In the genomic region with DNA sequence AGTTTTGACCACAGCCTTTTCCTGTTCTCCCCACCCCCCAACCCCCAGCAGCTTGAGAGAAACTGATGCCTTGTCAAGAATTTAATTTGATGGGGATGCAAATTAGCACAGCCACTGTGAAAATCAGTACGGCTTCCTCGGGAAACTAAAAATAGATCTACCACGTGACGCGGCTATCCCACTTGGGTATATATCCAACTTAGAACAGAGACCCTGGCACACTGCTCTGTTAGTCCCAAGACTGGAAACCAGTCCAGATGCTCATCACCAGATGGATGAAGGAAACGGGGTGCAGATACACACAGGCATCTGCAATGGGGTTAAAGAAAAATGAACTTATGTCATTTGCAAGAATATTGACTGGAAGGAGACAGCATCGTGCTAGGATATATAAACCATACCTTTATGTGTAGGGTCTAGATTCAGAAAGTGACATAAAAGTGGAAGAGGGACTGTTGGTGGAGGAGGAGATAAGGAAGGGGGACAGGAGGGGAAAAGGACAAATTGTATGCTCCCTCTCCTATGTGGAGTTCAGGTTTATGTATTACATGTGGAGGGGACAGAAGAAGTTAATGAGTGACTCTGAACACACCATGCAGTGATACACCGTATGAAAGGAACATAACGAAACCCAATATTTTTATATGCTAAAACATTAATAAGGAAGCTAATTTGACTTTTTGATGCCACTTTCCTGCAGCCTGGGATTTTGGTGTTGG, we compare ENCODE assay signal across 12 mouse cellular contexts. TPM values are rescaled to one million over a fixed set of nuclear protein-coding genes. Genes with fewer than 3 reads are reported as not detected.
A peak's percentile ranks its signal among the peaks of the same experiment; 100 is the strongest.
DNase-seq lines count a peak whose midpoint lies in the region; ATAC-seq and TF ChIP-seq lines count a peak whose summit lies in the region.
"Had no signal": no experiment of that assay in that cellular context is flagged by ENCODE, and none has a peak within 500 bp of the region (broad histone marks: within the 10 kb centered on the region; RNA-seq: fewer than 3 reads in every experiment).

No protein-coding gene starts in this region.

- no peak for TF ChIP-seq CTCF in hindbrain, postnatal 0 days (IDR thresholded peaks at IDR 0.05; ENCODE audit: low read depth)
- no peak for TF ChIP-seq CTCF in small intestine, adult 2 months (IDR thresholded peaks at IDR 0.05; ENCODE audit: extremely low read depth, insufficient read length, insufficient replicate concordance, low read depth, low read length)

- ATAC-seq in hindbrain, postnatal 0 days = no peak
- no peak for ATAC-seq in hindbrain, embryonic 12.5 days (ENCODE audit: low FRiP score)
- peak; percentile 82 for ATAC-seq in intestine, embryonic 14.5 days (replicated peaks; ENCODE audit: low FRiP score, low TSS enrichment, low read depth)
- no peak for ATAC-seq in frontal cortex, adult (ENCODE audit: low TSS enrichment)

- H3K4me3 ChIP-seq in hindbrain, postnatal 0 days (ENCODE audit: low read length) = no peak overlapping the region
- H3K4me3 ChIP-seq in hindbrain, embryonic 12.5 days = no peak overlapping the region
- H3K4me3 ChIP-seq in intestine, embryonic 14.5 days (ENCODE audit: low read depth, low read length) = no peak overlapping the region
- H3K4me3 ChIP-seq in small intestine, adult 2 months (ENCODE audit: low read depth, low read length) = peak overlapping the region; percentile 31; the same call in 1 of the 2 replicates
- H3K4me3 ChIP-seq: limb, embryonic 12.5 days had no signal

- no peak overlapping the region for H3K4me2 ChIP-seq in hindbrain, postnatal 0 days (ENCODE audit: low read depth, low read length)
- H3K4me2 ChIP-seq in hindbrain, embryonic 12.5 days (replicated peaks) = no peak overlapping the region
- H3K4me2 ChIP-seq in intestine, embryonic 14.5 days (ENCODE audit: low read length) = peak overlapping the region; percentile 23
- H3K4me2 ChIP-seq: limb, embryonic 12.5 days had no signal

- H3K9ac ChIP-seq in hindbrain, postnatal 0 days (replicated peaks; ENCODE audit: low read length) = no peak overlapping the region
- no peak overlapping the region for H3K9ac ChIP-seq in hindbrain, embryonic 12.5 days
- no peak overlapping the region for H3K9ac ChIP-seq in intestine, embryonic 14.5 days (ENCODE audit: low read length)
- H3K9ac ChIP-seq: limb, embryonic 12.5 days had no signal

- H3K36me3 ChIP-seq in hindbrain, postnatal 0 days (ENCODE audit: insufficient read depth, low read length) = no peaks in the 10 kb centered on the region
- H3K36me3 ChIP-seq in hindbrain, embryonic 12.5 days = no peaks in the 10 kb centered on the region
- no peaks in the 10 kb centered on the region for H3K36me3 ChIP-seq in intestine, embryonic 14.5 days (ENCODE audit: control insufficient read depth, insufficient read depth, low read length)
- no peaks in the 10 kb centered on the region for H3K36me3 ChIP-seq in small intestine, adult 2 months (ENCODE audit: control insufficient read depth, insufficient read depth, low read length)
- H3K36me3 ChIP-seq: limb, embryonic 12.5 days had no signal

- H3K4me1 ChIP-seq in hindbrain, postnatal 0 days (ENCODE audit: insufficient read depth, low read length) = peaks cover 6% of the 10 kb centered on the region; the same call in 1 of the 2 replicates
- H3K4me1 ChIP-seq in hindbrain, embryonic 12.5 days = peaks cover 2% of the 10 kb centered on the region; the same call in 1 of the 2 replicates
- H3K4me1 ChIP-seq in intestine, embryonic 14.5 days (replicated peaks; ENCODE audit: control insufficient read depth, insufficient read depth, low read length) = peaks cover 6% of the 10 kb centered on the region; the same call in 1 of the 2 replicates
- H3K4me1 ChIP-seq in small intestine, adult 2 months (ENCODE audit: control insufficient read depth, insufficient read depth, insufficient read length, low read length) = peaks cover 38% of the 10 kb centered on the region; the same call in 1 of the 2 replicates

- peak; percentile 88 for DNase-seq in heart, adult 11 months
- DNase-seq in heart, postnatal 4 days = no peak
- peak; percentile 47 for DNase-seq in hindbrain, postnatal 0 days (ENCODE audit: low spot score)
- DNase-seq in intestine, embryonic 14.5 days (ENCODE audit: low spot score) = no peak
- no peak for DNase-seq in gastrocnemius, adult 8-10 months (ENCODE audit: low spot score in 2 of 2)
- DNase-seq: cerebellum, adult 11 months had no signal

- no peak overlapping the region for H3K27ac ChIP-seq in hindbrain, postnatal 0 days
- H3K27ac ChIP-seq in hindbrain, embryonic 12.5 days = no peak overlapping the region
- 0 out of 2 replicates have a peak overlapping the region, but pooled peaks have one; percentile 38 for H3K27ac ChIP-seq in intestine, embryonic 14.5 days (ENCODE audit: low read depth)
- H3K27ac ChIP-seq in small intestine, adult 2 months (ENCODE audit: insufficient read depth, low read depth, low read length) = peak overlapping the region; percentile 76
- H3K27ac ChIP-seq: limb, embryonic 12.5 days had no signal

- TF ChIP-seq POLR2A in small intestine, adult 2 months (IDR thresholded peaks at IDR 0.05; ENCODE audit: low read depth, low read length) = no peak

- H3K27me3 ChIP-seq in hindbrain, postnatal 0 days (ENCODE audit: insufficient read depth, low read length) = no peaks in the 10 kb centered on the region
- H3K27me3 ChIP-seq in hindbrain, embryonic 12.5 days = no peaks in the 10 kb centered on the region
- no peaks in the 10 kb centered on the region for H3K27me3 ChIP-seq in intestine, embryonic 14.5 days (replicated peaks; ENCODE audit: control insufficient read depth, insufficient read depth, low read length)
- H3K27me3 ChIP-seq in small intestine, adult 2 months (ENCODE audit: control insufficient read depth, insufficient read depth, low read length) = no peaks in the 10 kb centered on the region
- H3K27me3 ChIP-seq: limb, embryonic 12.5 days had no signal

- no peaks in the 10 kb centered on the region for H3K9me3 ChIP-seq in hindbrain, postnatal 0 days (ENCODE audit: low read length)
- no peaks in the 10 kb centered on the region for H3K9me3 ChIP-seq in hindbrain, embryonic 12.5 days (replicated peaks)
- no peaks in the 10 kb centered on the region for H3K9me3 ChIP-seq in intestine, embryonic 14.5 days (ENCODE audit: control insufficient read depth, low read length)
- H3K9me3 ChIP-seq: limb, embryonic 12.5 days had no signal

- 54% methylated on average over 9 of the region's 9 CpGs for WGBS in hindbrain, postnatal 0 days
- WGBS in hindbrain, embryonic 12.5 days = 81% methylated on average over 9 of the region's 9 CpGs
- 74% methylated on average over 9 of the region's 9 CpGs for whole genome bisulfite sequencing in intestine, embryonic 14.5 days
- WGBS in small intestine, adult 2 months = 35% methylated on average over 9 of the region's 9 CpGs

RNA-seq across cellular contexts. Expression of a gene that starts 16.6 kb away (rescaled TPM):
- 1 to 10 TPM; 5.1 to 5.8 TPM for total RNA-seq in heart, postnatal 4 days (2021)
- total RNA-seq in hindbrain, postnatal 0 days (2014; rRNA removed) = 9.1 and 10.1 TPM in 2 replicates
- 9.3 and 9.4 TPM in 2 replicates for polyA plus RNA-seq in hindbrain, postnatal 0 days (2015; fragmentation: Nextera tagmentation; extraction: Ambion mirVana)
- 2.7 and 4.8 TPM in 2 replicates for polyA plus RNA-seq in hindbrain, embryonic 12.5 days (2016; fragmentation: Nextera tagmentation; extraction: Ambion mirVana)
- polyA plus RNA-seq in intestine, embryonic 14.5 days (2014; fragmentation: Nextera tagmentation; extraction: Ambion mirVana) = 0.79 and 1.7 TPM in 2 replicates
- polyA plus RNA-seq in small intestine, adult 2 months (2012; rRNA removed) = 12.1 and 25.3 TPM in 2 replicates
- total RNA-seq in gastrocnemius, adult 8-10 months (2022) = 1 to 10 TPM in 2 of 4 experiments, under 1 TPM in 2; 0.87 to 1.7 (median 1.2) TPM
- total RNA-seq: megakaryocyte progenitor cell, adult 5-6 weeks; neutrophil, adult 5-6 weeks had no signal

RNA-seq across cellular contexts. Expression of a gene that starts 56.3 kb away (rescaled TPM):
- total RNA-seq in heart, postnatal 4 days (2021) = 100 to 1,000 TPM; 629 to 659 TPM
- total RNA-seq in hindbrain, postnatal 0 days (2014; rRNA removed) = 190 and 198 TPM in 2 replicates
- polyA plus RNA-seq in hindbrain, postnatal 0 days (2015; fragmentation: Nextera tagmentation; extraction: Ambion mirVana) = 425 and 435 TPM in 2 replicates
- polyA plus RNA-seq in hindbrain, embryonic 12.5 days (2016; fragmentation: Nextera tagmentation; extraction: Ambion mirVana) = 450 and 504 TPM in 2 replicates
- 328 and 365 TPM in 2 replicates for polyA plus RNA-seq in intestine, embryonic 14.5 days (2014; fragmentation: Nextera tagmentation; extraction: Ambion mirVana)
- polyA plus RNA-seq in small intestine, adult 2 months (2012; rRNA removed) = 22.8 and 40.8 TPM in 2 replicates
- total RNA-seq in gastrocnemius, adult 8-10 months (2022) = 100 to 1,000 TPM in 2 of 4 experiments, 10 to 100 TPM in 2; 98.3 to 106 (median 101) TPM

Comparison
In these comparisons a context has a peak if more than half of its experiments do, and no peak if none do; other contexts are left out.
1. DNase-seq: peak in heart, adult 11 months (single experiment) and hindbrain, postnatal 0 days (single experiment); none in heart, postnatal 4 days (single experiment), intestine, embryonic 14.5 days (single experiment) and gastrocnemius, adult 8-10 months (0 of 2).
2. H3K27ac ChIP-seq: peak in intestine, embryonic 14.5 days (single experiment) and small intestine, adult 2 months (single experiment); none in hindbrain, postnatal 0 days (single experiment) and hindbrain, embryonic 12.5 days (single experiment).